Mouse (Mus musculus) embryo, embryonic 10 days (tissue): ENCODE measurements around the gene Fam78a.

Experiments
- DNase-seq: peaks from one replicate; pipeline ENCODE4 v3.0.0-alpha.2; 2015; ENCODE audit warnings: low spot score

Gene Fam78a

DNA sequence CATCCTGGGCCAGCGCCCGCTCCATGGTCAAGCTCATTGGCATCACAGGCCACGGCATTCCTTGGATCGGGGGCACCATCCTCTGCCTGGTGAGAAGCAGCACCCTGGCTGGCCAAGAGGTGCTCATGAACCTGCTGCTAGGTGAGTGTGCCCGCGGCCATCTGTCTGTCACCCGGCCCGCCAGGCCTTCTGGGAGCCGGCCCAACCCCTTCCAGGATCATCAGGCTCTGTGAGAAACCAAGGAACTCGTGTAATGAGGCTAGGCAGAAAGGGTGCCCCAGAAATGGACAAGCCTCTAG, 11.4 kb upstream of the Fam78a start:
- no peak for DNase-seq

DNA sequence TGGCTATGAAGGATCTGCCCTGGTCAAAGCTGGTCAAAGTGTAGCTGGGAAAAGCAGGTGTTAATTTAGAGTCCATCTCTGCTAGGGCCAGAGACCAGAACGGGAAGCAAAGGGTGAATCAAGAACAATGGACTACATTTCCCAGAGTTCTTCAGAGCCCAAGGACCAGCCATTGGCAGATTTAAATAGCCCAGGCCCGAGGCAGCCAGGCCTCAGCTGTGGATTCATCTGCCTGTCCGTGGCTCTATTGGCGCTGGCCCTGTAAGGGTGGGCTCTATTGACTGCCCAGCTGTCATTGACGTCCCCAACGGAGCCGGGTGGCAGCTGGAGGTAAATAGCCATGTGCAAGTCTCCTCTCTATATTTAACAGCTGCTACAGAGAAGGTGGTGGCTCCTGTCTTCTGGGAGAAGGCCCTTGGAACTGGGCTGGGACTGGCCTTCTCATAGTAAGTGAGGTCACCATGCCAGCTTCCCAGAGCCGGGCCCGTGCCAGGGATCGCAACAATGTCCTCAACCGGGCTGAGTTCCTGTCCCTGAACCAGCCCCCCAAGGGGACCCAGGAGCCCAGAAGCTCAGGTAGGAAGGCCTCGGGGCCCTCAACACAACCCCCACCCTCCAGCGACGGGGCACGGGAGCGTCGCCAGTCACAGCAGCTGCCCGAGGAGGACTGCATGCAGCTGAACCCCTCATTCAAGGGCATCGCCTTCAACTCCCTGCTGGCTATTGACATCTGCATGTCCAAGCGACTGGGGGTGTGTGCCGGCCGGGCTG, 10.9 kb upstream of the Fam78a start, which contains the start of gene Plpp7:
Gene Plpp7, plus strand, starts transcription at position 178 of the 771 bp plus-strand sequence.
- DNase-seq: peak; percentile 83

DNA sequence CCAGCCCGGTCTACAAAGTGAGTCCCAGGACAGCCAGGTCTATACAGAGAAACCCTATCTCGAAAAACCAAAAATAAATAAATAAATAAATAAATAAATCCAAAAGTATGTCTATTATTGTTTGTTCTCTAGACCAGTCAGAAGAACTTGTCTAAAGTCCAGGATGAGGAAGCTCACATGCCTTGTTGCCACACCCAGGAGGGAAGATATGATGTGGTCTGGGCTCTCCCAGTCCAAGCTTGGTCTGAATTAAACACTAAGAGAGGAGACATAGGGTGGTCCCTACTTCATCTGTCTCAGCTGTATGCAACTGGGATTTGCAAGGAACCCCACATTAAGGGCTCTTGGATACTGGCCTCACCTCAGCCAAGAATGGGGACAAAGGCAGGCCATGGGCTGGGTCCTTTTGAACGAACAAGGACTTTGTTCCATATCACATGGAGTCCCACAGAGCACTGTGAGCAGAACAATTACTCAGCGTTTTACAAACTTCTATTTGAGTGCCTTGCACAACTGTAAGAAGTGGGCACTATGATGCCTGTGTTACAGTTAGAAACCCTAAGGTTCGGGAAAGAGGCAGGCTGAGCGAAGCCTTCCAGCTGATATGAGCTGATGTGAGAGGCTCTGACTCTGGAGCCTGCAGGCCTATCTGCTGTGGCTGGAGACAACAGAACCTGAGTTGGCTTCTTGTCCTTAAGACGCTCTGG, 9.5 kb upstream of the Fam78a start:
- DNase-seq: no peak

DNA sequence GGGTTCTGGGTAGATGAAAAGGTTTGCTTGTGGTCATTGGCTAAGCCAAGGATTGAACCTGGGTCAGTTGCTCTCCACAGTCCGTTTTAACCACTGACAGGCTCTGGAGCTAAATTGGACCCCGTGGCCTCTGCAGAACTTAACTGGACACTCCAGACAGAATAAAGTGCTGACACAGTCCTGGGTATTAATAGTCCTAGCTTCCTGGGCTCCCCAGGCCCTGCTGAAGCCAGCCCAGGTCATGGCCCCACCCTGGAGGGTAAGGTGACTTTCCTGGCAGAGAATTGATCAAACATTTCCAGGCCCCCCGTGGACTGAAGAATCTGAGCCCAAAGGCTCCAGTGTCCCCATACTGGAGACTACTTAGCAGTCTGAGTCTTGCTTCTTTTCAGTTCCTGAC, 7.3 kb upstream of the Fam78a start:
- no peak for DNase-seq

DNA sequence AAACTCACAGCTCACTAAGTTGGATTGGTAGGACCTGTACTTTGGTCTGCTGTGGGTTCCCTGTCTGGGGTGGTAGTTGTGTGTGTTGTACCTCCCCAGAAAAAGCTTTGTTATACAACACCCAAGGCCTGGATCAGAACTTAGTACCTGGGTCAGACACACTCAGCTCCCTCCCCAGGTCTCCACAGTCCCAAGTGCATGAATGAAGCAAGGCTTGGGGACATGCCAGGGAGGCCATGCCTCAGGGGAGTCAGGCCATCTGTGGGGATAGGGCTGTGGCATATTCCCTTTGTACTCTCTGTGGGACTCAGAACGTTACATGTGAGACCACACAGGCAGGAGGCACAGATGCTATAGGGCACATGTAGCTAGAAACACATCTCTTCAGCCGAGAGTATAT, 5.5 kb upstream of the Fam78a start:
- DNase-seq: no peak

DNA sequence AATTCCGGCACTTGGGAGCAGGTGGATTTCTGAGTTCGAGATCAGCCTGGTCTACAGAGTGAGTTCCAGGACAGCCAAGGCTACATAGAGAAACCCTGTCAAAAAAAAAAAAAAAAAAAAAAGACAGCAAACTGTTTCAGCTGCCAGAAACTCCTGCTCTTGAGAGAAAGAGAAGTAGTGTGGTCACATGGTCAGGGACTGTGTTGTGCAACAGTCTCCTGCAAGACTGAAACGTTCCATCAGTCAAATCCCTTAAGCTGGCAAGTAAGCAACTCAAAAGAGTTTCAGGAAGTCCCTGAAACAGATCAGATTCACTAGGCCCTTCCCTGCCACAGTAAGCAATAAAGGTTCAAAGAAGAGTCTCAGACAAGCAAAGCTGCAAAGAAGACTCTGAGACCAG, 4.9 kb upstream of the Fam78a start:
- no peak for DNase-seq

DNA sequence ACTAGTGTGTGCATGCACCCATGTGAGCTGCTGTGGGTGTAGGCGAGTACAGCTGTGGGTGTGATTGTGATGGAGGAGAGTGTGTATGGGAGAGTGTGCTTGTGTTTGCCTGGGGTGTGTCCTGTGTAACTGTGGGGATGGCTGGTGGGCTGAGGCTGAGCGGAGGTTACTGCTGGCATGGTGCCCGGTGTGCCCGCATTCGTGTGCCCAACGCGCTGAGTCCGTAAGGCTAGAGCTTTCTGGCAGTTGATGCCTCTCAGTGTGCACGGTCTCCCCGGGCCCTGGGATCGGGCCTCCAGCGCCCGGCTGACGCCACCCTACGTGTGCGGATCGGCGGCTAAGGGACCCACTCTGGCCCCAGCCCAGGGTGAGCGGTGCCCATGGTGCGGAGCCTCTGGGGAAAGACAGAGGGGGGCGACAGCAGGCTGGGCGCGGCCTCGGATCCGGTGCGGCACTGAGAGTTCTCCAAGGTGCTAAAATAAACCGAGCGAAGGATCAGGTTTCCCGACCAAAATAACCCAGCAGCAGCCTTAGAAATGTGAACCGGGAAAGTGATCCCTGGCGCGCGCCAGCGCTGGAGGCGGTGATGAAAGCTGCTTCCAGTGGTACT, 3.8 kb upstream of the Fam78a start:
- DNase-seq: peak; percentile 63

DNA sequence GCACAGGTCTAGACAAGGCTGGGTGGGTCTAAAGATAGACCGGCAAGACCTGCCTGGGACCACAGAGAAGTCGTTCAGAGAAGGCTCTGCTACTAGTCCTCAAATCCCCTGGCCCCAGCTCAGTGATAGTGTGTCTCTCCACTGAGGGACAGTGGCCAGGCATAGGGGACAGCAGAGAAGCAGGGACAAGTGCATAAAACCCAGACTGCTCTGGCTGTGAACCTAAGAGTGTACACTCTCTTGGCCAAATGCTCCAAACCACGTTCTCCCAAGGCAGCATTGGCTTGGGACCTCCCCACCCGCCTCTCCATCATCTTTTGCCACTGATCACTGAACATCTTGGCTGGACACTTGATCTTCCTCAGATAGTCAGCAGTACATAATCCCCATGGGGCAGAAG, 2.9 kb upstream of the Fam78a start:
- DNase-seq: no peak

DNA sequence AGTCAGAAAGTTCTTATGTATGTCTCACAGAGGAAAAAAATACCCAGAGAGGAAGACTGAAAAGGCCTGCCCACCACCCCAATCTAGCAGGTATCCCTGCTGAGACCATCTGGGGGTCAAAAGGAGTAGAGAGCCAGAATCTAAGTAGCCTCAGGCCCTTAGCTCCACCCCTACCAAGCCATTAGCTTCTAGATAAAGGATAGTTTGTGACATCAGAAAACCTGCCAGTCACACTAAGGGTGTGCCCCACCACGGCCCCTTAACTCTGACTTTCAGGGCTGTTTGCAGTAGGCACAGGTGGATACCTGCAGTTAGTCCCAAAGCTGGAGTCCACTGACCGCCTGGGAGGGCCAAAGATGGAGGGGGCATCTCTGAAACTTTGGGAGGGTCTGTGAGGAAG, 574 bp upstream of the Fam78a start:
- DNase-seq: no peak

DNA sequence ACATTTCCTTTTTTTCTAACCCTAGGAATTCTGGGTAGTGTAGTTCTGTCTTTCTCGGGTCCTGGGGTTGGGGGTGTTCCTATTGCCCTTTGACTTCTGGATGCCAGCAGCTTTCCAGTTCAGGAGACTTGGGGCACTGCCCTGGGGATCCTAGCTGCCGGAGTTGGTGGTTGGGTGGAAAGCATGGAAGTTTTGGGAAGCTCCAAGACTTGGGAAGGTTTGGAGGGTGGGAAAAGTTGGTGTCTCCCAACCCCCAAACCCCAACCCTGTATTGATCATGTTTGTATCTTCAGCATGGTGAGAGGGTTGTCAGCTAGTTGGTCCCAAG, 179 bp upstream of the Fam78a start:
- DNase-seq: no peak

DNA sequence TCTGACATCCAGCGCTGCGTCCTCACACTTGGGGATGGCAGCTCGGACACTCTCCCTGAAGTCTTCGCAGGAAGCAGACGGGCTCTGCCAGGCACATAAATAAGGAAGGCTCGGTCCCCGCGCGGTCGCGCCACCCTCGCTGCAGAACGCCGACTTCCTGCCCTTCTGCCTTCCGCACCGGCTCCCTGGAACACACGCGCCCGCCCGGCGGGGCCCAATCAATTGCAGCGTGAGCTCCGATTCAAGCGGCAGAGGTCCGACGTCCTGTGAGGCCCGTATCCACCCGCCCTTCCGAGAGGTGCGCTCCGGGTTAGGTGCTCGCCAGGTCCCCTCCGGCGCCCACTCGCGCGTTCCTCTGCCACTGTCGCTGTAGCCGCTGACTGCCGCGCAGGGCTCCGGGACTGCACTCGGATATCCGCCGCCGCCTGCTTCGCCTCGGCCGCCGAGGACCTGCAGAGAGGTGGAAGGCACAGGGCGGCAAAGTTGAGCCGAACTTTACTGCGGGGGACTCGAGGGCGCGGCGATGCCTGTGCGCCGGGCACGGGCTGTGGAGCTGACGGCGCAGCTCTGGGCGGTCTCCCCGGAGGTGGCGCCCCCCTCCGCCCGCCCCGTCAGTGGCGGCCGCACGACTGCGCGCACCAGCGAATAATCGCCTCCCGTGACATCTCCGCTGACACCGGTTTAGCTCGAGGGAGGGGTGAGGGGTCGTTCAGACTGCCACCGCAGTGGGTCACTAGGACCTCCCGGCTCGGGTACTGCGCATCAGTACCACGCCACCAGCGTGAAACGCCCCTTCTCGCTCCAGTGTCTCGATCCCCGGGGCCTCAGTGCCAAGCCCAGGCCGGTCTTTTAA, 1.3 kb downstream of the Fam78a start:
- peak; percentile 31 for DNase-seq

DNA sequence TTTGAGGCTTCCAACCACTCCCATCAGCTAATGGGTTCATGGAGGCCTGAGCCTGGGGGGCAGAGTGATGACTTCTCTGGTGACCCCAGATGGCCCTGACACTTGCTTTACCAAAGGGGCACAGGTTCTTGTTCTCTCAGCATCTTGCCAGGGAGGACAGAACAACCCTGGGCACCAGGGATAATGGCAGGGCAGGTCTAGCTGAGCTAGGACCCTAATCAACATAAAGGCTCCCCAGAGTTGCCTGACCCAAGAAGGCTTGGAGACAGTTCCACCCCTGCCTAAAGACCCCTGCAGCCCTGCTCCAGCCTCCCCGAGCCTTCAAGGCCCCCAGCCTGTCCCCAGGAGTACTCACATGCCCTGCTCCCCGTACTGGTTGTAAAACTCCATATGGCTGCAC, 2.4 kb downstream of the Fam78a start:
- no peak for DNase-seq

DNA sequence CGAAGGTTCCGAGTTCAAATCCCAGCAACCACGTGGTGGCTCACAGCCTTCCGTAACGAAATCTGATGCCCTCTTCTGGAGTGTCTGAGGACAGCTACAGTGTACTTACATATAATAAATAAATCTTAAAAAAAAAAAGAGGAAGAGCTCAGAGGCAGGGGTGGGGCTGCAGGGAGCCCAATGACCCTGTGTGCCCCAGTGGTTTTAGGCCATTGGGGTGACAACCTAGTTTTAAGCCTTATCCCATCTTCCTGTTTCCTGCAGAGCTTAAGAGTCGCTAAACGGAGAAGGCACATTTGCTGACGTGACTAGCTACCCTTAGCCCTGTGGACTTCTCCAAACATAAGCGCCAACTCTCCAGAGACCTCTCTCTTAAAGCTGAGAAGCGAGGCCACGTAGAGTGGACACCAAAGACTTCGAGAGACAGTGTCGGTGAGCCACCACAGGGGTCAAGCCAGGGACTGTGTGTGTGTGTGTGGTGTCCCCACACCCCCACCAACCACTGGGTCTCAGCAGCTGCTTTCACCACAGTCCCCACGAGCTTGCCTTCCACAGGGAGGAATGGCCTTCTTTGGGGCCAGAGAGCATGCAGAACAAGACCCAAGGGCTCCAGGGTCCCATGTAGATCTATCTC, 3.2 kb downstream of the Fam78a start:
- DNase-seq: no peak

DNA sequence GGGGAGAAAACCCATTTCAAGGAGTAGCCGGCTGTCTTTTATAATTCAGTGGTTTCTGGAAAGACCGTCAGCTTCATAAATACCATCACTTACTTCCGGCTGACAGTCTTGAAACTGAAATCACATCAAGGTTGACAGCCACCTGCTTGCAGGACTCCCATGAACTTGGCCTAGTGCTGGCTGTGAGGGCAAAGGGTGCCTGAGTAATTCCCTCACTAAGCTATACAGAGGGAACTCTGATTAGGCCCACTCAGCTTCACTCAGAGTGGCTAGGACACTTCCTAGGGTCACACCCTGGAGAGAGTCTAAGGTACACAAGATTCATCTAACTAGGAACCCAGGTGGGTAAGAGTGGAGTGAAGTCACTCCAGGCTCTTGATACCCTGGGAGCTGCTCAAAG, 4.0 kb downstream of the Fam78a start:
- no peak for DNase-seq

DNA sequence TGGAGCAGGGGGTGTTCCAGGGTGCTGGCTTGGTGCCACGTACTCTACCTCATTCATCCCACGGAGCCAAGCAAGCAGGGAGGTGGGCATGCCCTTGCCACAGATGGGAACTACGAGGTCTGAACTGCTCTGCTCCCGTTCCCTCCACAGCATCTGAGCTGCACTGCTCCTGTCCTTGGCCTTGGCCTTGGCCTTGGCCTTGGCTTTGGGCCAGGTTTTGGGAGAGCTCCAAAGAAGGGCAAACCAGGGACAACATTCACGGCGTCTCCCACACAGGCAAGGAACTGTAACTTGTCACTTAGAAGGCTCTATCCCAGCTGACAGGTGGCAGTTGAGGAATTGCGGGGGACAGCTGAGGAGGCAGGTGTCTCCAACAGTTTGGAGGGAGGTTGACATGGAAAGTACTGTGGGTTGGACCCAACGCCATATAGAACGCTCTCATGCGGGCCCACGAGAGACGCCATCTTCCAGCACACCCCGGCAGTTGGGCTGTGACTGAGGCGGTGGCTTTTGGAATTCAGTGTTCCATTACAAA, 5.4 kb downstream of the Fam78a start:
- DNase-seq: no peak

DNA sequence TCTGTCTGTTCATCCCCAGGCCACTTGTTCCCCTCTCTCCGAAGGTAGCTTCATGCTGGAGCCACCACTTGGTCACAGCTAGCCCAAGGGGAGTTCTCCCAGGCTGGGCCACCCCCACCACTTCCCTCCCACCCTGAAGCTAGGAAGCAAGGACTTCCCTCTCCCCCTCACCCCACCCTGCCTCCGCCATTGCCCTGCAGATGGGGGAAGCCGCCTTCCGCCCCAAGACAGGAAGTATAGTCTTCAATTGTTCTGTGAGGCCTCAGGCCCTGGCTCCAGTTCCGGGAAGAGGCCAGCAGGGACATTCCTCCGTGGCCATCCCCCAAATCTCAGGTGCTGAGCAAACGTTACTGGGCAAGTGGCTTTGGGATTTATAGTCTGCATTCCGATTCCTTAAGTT, 6.1 kb downstream of the Fam78a start:
- no peak for DNase-seq

DNA sequence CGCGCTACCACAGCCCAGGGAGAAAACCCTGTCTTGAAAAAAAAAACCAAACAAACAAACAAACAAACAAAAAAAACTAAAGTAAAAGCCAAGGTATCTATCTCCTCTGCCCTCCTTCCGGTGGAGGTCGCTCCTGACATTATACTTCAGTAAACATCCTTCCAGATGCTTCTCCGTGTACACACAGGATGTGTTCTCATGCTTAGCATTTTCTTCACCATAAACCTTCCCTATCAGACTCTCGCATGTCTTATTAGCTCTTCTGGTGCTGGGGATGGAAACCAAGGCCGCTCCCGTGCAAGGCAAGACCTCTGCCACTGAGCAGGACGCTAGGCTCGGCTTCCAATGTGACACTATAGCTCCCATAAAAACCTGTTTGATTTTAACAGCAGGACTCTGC, 6.9 kb downstream of the Fam78a start:
- no peak for DNase-seq

DNA sequence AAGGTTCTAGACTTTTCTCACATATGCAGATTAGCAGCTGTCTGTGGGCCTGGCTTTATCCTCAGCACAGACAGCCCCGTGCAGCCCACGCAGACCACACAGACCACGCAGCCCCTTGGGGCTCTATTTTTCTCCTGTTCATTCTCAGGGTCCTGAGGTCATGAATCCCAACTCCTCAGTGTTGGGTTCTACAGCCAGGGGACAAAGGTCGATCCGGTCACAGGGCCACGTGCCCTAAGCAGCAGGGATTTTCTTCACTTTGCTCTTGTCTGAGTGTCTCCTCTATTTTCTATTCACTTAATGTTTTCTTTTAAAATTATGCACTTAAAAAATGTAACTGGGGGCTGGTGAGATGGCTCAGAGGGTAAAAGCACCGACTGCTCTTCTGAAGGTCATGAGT, 9.3 kb downstream of the Fam78a start:
- DNase-seq: no peak

DNA sequence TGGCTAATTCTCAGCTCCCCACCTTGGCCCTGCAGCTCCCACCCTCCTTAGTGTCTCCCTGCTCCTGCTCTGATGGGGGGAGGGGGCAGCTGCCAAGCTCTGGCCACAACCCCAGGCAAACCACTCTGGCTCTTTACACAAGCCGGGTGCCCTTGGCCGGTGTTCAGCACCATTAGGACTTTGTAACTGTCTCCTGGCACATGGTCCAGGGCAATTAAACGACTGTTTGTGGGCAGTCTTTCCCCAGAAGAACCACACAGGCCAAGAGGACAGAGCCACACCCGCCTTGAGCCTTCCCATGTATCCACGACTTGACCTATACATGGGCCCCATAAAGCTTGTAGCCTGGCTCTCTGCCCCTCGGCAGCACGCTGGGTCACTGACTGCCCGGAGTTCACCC, 10.3 kb downstream of the Fam78a start:
- no peak for DNase-seq

DNA sequence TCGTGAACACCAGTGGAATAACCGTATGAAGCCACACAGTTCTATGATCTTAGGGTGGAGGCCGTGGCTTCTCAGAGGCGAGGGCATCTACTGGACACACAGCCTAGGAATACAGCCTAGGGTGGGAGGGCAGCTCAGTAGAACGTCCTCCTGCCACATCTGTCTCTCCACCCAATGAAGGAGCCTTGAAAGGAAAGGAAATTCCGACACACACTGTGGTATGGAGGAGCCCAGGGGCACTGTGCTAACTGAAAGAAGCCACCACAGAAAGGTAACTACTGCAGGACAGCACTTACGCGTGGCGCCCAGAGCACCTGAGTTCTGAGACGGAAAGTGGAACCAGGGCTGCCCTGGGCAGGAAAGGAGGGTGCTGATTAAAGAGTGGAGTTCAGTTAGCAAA, 13.9 kb downstream of the Fam78a start:
- DNase-seq: no peak

DNA sequence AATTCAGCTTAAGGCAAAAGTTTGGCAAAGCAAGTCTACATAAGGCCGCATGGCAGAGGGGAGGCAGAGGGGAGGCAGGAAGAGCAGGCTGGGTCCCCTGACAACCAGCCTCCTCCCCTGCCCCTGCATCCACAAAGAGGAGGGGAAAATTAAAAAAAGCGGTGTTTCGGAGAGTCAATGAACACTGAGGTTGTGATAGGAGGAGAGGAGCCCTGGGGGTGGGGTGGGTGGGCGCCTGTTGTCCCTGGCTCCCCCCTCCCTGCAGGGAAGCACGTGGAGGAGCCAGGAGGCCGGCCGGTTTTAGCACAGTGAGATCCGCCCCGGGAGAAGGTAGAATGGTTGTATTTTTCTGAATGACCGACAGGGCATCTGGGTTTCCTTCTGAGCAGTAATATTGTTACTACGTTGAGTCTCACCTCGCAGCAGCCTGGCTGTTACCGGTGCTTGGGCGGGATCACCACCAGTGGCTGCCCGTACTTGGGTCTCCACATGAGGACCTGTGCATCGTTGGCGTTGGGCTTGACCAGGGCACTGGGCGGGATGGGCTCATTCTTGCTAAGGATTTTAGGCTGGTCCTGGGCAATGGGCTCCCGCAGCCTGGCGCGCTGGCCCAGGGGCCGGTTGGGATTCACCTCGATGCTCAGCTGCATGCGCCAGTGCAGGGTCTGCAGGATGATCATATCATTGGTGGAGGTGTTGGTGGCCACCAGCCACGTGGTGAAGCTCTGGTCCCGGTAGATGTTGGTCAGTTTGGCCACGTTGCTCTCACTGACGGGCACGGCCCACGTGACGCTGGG, 15.6 kb downstream of the Fam78a start:
- no peak for DNase-seq
